Mouse (Mus musculus): ENCODE measurements around the gene Mgat5.

Mgat5 gene

GRCm38 (mm10) chr1:127380749-127381501 lies 176.1 kb downstream of the Mgat5 start:
- peak in 1 of 2 experiments; percentile 20 for DNase-seq (ENCODE audit: low spot score in 2 of 2)

- no peak for DNase-seq (ENCODE audit: low spot score in 2 of 2)
These were observed 178.3 kb downstream of the Mgat5 start for GRCm38 (mm10) chr1:127383071-127383470.

DNA sequence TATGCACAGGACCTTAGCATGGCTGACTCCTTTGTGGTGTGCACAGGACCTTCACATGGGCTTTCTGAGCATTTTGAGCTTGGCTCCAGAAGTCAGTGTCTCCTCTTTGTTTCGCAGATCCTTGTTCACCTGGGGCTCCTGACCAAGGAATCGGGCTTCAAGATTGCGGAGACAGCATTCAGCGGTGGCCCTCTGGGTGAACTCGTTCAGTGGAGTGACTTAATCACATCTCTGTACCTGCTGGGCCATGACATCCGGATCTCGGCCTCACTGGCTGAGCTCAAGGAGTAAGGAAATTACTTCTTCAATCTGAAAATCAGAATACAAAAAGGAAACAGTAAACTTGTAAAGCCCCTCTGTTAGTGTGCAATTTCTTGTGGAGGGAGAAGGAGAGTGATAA lies 182.4 kb downstream of the Mgat5 start:
- no peak for DNase-seq (ENCODE audit: low spot score in 2 of 2)

- no peak for DNase-seq (ENCODE audit: low spot score in 2 of 2)
These were observed 182.8 kb downstream of the Mgat5 start for GRCm38 (mm10) chr1:127387661-127388060.

DNA sequence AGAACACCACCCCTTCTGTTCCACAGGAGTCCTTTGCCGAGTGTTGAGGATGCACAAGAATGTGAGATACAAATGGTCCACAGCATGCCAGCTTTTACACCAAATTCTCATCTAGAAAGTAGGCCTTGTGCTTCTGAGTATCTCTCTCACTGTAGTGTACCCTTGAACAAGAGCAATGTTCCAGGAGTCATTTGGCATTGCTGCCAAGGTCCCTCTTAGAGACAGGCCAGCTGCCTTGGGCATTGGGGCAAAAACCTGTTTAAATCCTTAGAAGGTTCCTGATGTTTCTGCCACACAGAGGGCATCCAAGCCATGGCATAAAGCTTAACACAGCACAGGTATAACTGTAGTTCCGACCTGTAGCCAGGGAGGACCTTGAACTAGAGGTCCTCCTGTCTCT lies 189.9 kb downstream of the Mgat5 start:
- no peak for DNase-seq (ENCODE audit: low spot score in 2 of 2)

DNA sequence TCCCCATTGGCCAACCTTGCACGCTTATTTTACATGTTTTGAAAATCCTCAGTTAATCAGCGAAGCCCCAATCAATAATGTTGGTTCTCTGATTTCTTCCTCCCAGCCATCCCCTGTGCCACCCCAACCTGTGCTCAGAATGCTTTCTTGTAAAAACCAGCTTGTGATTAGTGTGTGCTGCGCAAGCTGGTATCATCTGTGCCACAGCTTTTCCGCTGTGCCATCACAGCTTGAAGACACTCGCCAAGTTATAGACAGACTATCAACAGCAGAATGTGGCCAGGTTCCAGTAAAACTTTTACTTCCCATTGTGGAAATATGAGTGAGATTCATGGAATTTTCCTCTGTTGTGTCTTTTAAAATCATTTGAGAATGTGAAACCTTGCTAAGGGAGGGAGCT lies 190.9 kb downstream of the Mgat5 start:
- DNase-seq (ENCODE audit: low spot score in 2 of 2) = no peak

DNA sequence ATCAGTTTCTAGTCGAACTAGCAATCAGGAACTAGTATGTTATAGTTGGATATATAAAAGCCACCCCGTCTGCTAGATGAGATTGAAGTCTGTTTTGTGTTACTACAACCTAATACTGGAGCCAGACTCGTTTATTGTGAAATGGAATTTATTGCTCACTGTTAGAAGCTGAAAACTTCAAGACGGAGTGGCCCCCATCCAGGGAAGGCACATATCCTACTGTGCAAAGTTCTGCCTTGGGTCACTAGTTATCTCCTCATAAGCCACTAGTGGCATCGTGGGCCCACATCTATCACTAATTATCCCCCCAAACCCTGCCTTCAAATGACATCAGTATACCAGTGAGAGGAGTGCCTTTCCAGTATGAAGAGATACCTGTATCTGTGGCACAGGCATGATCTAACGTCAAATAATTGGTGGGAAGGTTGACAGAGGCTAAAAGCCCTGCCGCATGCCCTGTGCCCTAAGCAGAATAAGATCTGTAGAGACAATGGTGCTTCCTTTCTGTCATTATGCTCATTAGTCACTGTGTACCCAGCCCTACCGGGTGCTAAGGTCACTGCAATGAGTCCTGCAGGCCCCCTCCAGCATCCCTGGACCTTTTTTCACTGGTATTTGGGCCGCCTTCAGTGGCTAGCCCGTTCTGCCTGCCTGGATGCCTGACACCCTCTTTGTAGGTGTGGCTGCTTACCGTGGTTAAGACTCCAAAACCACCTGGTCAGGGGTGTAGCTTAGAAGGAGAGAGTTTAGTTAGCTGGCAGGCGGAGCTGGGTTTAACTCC lies 191.9 kb downstream of the Mgat5 start:
- no peak for DNase-seq (ENCODE audit: low spot score in 2 of 2)

GRCm38 (mm10) chr1:127397396-127397795 lies 192.6 kb downstream of the Mgat5 start:
- DNase-seq (ENCODE audit: low spot score in 2 of 2) = no peak

GRCm38 (mm10) chr1:127398186-127398585 lies 193.4 kb downstream of the Mgat5 start:
- DNase-seq (ENCODE audit: low spot score in 2 of 2) = no peak

GRCm38 (mm10) chr1:127400198-127400597 lies 195.4 kb downstream of the Mgat5 start:
- DNase-seq (ENCODE audit: low spot score in 2 of 2) = no peak

- no peak for DNase-seq (ENCODE audit: low spot score in 2 of 2)
These were observed 195.9 kb downstream of the Mgat5 start for GRCm38 (mm10) chr1:127400666-127401065.

DNA sequence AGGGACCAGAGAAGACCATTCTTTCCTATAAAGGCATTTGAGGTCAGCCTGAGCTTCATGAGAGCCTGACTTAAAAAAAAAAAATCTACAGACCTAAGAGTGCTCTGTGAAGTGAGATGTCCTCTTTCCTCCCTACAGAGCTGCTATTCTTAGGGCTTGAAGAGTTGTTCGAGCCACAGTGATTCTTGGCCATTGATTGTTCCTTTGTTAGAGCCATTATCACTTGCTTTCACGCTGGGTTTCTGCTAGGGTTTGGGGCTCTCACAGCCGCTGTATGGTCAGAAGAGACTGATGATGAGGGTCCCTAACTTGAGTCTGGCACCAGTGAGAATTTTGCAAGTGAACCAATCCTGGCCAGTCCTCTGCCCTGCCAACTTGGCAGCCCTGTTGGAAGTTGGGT lies 199.8 kb downstream of the Mgat5 start:
- DNase-seq (ENCODE audit: low spot score in 2 of 2) = no peak

DNA sequence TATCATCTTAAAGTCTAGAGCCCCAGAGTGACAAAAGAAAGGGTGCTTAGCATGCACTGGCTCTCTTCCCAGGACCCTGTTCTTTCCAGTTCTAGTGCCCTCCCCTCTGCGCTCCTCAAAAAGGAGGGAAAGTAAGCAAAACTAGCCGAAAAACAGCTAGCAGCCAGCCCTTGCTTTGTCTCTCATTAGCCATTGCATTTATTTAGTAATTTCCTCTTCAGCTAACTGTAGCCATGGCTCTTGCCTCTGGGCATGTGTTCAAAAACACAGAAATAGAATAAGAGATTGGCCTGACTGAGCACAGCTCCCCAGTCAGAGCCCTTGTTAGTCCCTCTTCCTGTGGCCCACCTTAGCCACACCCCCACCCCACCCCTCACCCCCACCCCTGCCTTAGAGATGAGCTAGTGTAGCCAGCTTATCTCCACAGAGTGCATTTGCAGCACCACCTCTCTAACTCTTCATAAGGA lies 204.2 kb downstream of the Mgat5 start:
- peak in 1 of 2 experiments; percentile 24 for DNase-seq (ENCODE audit: low spot score in 2 of 2)

- DNase-seq (ENCODE audit: low spot score in 2 of 2) = no peak
These were observed 204.7 kb downstream of the Mgat5 start for GRCm38 (mm10) chr1:127409512-127409911.

DNA sequence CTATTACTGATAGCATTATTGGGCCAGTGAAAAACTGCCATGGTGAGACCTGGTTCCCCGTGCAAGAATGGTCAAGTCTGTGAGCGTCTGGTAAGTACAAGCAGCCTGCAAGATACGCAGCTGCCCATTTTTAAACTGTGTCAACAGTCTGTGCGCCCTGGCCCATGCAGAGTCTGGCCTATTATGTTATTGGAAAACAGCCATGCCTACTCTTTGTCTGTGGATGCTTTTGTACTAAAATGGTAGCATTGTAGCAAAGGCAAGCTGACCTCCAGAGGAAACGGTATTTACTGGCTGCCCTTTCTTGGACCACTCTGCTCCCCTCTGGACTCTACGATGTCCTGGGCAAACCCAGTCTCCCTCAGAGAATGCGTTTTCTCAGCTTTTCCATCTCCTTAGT lies 209.7 kb downstream of the Mgat5 start:
- peak in 1 of 2 experiments; percentile 34 for DNase-seq (ENCODE audit: low spot score in 2 of 2)

DNA sequence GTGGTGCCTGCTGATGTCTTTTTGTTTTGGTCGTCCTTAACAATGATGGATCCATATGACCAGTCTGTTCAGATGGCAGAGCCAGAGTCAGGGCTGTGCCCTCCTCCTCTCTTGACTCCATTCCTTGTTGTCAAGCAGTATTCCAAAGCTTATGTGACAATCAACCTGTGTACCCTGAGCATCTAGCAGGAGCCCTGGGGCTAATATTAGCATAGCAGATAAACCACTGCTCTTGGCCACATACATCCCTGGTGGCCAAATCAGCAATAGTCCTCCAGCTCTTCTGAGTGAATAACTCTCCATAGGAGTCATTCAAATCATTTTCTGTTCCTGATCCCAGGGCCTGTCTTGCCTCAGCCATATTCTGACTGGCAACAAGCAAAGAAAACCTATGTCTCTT lies 211.1 kb downstream of the Mgat5 start:
- DNase-seq (ENCODE audit: low spot score in 2 of 2) = no peak

- DNase-seq (ENCODE audit: low spot score in 2 of 2) = no peak
These were observed 212.2 kb downstream of the Mgat5 start for GRCm38 (mm10) chr1:127416971-127417370.

DNA sequence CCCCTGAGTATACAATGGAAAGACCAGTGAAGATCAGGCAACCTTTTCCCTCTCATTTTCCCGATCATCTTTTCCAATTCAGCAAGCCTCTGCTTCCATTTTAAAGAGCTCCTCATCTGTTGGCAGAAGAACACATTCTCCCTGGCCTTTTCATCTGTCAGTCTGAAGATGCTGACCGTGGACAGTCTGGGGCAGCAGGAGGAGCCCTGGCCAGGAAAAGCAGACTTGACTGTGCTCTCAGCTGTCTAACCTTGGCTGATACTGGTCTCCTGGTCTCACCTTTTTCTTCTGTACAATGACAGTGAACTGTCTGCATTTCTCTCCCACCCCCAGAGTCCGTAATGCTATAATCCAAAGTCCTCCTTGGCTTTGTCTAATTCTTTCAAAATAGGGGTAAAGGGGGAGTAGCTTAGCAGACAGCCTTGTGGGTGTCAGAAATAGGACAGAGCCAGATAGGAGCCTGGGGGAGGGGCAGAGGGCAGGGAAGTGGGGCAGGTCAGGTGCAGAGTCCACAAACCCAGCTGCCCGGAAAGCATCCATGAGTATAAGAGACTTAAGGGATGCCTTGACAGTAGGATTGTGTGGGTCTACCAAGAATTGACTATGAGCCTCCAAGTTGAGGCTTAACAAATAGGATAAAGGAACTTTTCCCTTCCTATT lies 214.2 kb downstream of the Mgat5 start:
- no peak for DNase-seq (ENCODE audit: low spot score in 2 of 2)

- DNase-seq (ENCODE audit: low spot score in 2 of 2) = no peak
These were observed 214.8 kb downstream of the Mgat5 start for GRCm38 (mm10) chr1:127419581-127419980.

- DNase-seq (ENCODE audit: low spot score in 2 of 2) = no peak
These were observed 215.6 kb downstream of the Mgat5 start for GRCm38 (mm10) chr1:127420383-127420782.

DNA sequence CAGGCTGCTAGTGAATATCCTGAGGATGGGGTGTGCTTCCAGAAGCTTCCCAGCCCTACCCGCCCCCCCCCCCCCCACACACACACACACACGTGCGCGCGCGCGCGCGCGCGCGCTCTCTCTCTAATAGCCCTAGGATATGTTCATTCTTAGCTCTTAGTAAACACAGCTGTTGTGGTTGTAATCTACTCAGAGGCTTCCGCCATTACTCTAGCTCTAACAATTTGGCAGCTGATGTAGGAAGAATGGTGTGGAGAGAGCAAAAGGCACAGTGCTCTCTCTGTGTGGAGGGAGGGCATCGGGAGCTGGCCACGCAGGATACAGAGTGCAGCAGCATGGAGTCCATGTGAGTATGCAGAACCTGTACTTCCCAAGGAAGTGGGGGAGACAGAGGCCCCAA lies 216.0 kb downstream of the Mgat5 start:
- DNase-seq (ENCODE audit: low spot score in 2 of 2) = no peak

- no peak for DNase-seq (ENCODE audit: low spot score in 2 of 2)
These were observed 217.8 kb downstream of the Mgat5 start for GRCm38 (mm10) chr1:127422565-127422964.

Measured in frontal cortex, postnatal 36 days (tissue).